In the genomic region with DNA sequence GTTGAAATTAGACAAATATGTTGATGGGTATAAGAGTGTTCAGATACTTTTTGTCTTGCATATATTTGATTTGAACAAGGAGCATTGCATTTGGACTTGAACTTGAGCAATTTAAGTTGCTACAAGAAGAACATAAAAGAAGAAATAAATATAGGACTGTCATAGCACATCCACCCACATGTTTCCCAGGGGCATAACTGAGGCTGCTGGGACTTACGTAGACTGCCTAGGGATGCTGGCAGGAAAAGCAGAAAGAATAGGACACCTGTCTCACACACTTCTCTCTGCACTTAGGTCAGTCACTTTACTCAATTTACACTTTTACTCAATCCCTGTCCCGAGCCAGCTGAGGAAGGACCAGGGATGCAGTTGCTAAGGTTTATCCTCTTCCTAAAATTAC, we compare ENCODE assay signal across 29 mouse cellular contexts. TPM values are rescaled to one million over a fixed set of nuclear protein-coding genes. Genes with fewer than 3 reads are reported as not detected.
DNase-seq lines count a peak whose midpoint lies in the region; ATAC-seq lines count a peak whose summit lies in the region.
"Had no signal": no experiment of that assay in that cellular context is flagged by ENCODE, and none has a peak within 500 bp of the region (broad histone marks: within the 10 kb centered on the region; RNA-seq: fewer than 3 reads in every experiment).

No protein-coding gene starts in this region.

- peak; percentile 36; the same call in 1 of the 2 replicates for ATAC-seq in frontal cortex, adult (ENCODE audit: low TSS enrichment)
- ATAC-seq: activated CD4-positive, CD25-positive, alpha-beta regulatory T cell, adult 4 months; CD4-positive, CD25-positive, alpha-beta regulatory T cell, adult 4 months; Patski had no signal

- no peak for DNase-seq in frontal cortex, postnatal 25 days (ENCODE audit: low spot score in 2 of 2)
- DNase-seq in brain, adult 2 months (ENCODE audit: low read depth, low spot score) = peak; percentile 27
- DNase-seq in fat pad, adult 2 months (ENCODE audit: extremely low read depth, low read depth, low spot score) = peak; percentile 88
- DNase-seq in telencephalon, adult 2 months (ENCODE audit: low read depth, low spot score) = peak; percentile 32
- DNase-seq in thymus, postnatal 0 days (ENCODE audit: low spot score) = no peak
- DNase-seq in embryo, embryonic 9.5 days (ENCODE audit: extremely low spot score) = no peak
- no peak for DNase-seq in left cerebral cortex, postnatal 10 days (ENCODE audit: extremely low spot score in 1 of 2, low spot score in 2 of 2)
- DNase-seq: adrenal gland, adult 2 months; adrenal gland, adult 8-10 months; adrenal gland, postnatal 10 days; adrenal gland, postnatal 14 days; adrenal gland, postnatal 25 days; adrenal gland, postnatal 36 days; B cell, adult 2 months; cerebellum, adult 11 months; cerebellum, adult 11-12 months; cerebellum, adult 18-20 months had no signal

- intact Hi-C loops in left cerebral cortex, postnatal 10 days (cut with DNase I) = no loop called here

RNA-seq across cellular contexts. Expression of a gene that starts 20.4 kb away (rescaled TPM):
- polyA plus RNA-seq in thymus, postnatal 0 days (2015; fragmentation: Nextera tagmentation; extraction: Ambion mirVana) = 0.42 TPM in 2 replicates
- total RNA-seq in left cerebral cortex, postnatal 10 days (2021) = not detected
- total RNA-seq: adrenal gland, postnatal 10 days; adrenal gland, postnatal 14 days; adrenal gland, postnatal 25 days; adrenal gland, postnatal 36 days; adrenal gland, postnatal 4 days; CH12.LX; ES-E14; MEL had no signal
- polyA plus RNA-seq: activated CD4-positive, CD25-positive, alpha-beta regulatory T cell, adult 4 months; adrenal gland, adult 2 months; brain, embryonic 14.5 days; C2C12; CD4-positive, CD25-positive, alpha-beta regulatory T cell, adult 4 months; G1E; Patski had no signal

RNA-seq across cellular contexts. Expression of a gene that starts 31.0 kb away (rescaled TPM):
- 20.9 and 23.1 TPM in 2 replicates for polyA plus RNA-seq in thymus, postnatal 0 days (2015; fragmentation: Nextera tagmentation; extraction: Ambion mirVana)
- total RNA-seq in left cerebral cortex, postnatal 10 days (2021) = under 1 TPM in 1 of 2 experiments, not detected in 1; 0.47 TPM
- total RNA-seq: adrenal gland, adult 18-20 months; adrenal gland, postnatal 25 days; CH12.LX; MEL had no signal
- polyA plus RNA-seq: activated CD4-positive, CD25-positive, alpha-beta regulatory T cell, adult 4 months; C2C12; CD4-positive, CD25-positive, alpha-beta regulatory T cell, adult 4 months; G1E had no signal

RNA-seq across cellular contexts. Expression of a gene that starts 44.3 kb away (rescaled TPM):
- not detected in 2 replicates for polyA plus RNA-seq in thymus, postnatal 0 days (2015; fragmentation: Nextera tagmentation; extraction: Ambion mirVana)
- total RNA-seq in left cerebral cortex, postnatal 10 days (2021) = not detected
- total RNA-seq: CH12.LX, G1E, MEL had no signal
- polyA plus RNA-seq: activated CD4-positive, CD25-positive, alpha-beta regulatory T cell, adult 4 months; brain, embryonic 14.5 days; C2C12; CD4-positive, CD25-positive, alpha-beta regulatory T cell, adult 4 months; G1E; Patski had no signal

RNA-seq across cellular contexts. Expression of a gene that starts 44.3 kb away (rescaled TPM):
- 0.08 and 0.12 TPM in 2 replicates for polyA plus RNA-seq in thymus, postnatal 0 days (2015; fragmentation: Nextera tagmentation; extraction: Ambion mirVana)
- total RNA-seq in left cerebral cortex, postnatal 10 days (2021) = not detected
- total RNA-seq: CH12.LX, G1E, MEL had no signal
- polyA plus RNA-seq: activated CD4-positive, CD25-positive, alpha-beta regulatory T cell, adult 4 months; brain, embryonic 14.5 days; C2C12; CD4-positive, CD25-positive, alpha-beta regulatory T cell, adult 4 months; G1E had no signal

RNA-seq across cellular contexts. Expression of a gene that starts 57.9 kb away (rescaled TPM):
- polyA plus RNA-seq in thymus, postnatal 0 days (2015; fragmentation: Nextera tagmentation; extraction: Ambion mirVana) = 98.6 and 111 TPM in 2 replicates
- total RNA-seq in left cerebral cortex, postnatal 10 days (2021) = under 1 TPM; 0.36 to 0.39 TPM
- polyA plus RNA-seq: G1E had no signal

Comparison
In these comparisons a context has a peak if more than half of its experiments do, and no peak if none do; other contexts are left out.
1. DNase-seq: peak in brain, adult 2 months (single experiment), fat pad, adult 2 months (single experiment) and telencephalon, adult 2 months (single experiment); none in frontal cortex, postnatal 25 days (0 of 2), thymus, postnatal 0 days (single experiment), embryo, embryonic 9.5 days (single experiment) and left cerebral cortex, postnatal 10 days (0 of 2).